Mouse (Mus musculus): Measurements from ENCODE around the gene Gm49318. TPM values are rescaled to one million over a fixed set of nuclear protein-coding genes. Genes with fewer than 3 reads are reported as not detected.

Gene Gm49318
- total RNA-seq, 2 experiments from 2014 or later, result not detected

GRCm38 (mm10) chr9:21988421-21989101, 82.5 kb downstream of the Gm49318 start:
- no peak for ATAC-seq (replicated peaks; ENCODE audit: low FRiP score, poor library complexity, severe bottlenecking)

GRCm38 (mm10) chr9:21987592-21988342, 83.3 kb downstream of the Gm49318 start:
- no peak for ATAC-seq (replicated peaks; ENCODE audit: low FRiP score, poor library complexity, severe bottlenecking)

Other genes starting within 250 kb of the Gm49318 start
- 1.3 TPM in 1 of 2 replicates, not detected in the other for gene Angptl8, start 235.7 kb downstream of the Gm49318 start, total RNA-seq (2015; ENCODE audit: low replicate concordance)
- gene Angptl8, start 235.7 kb downstream of the Gm49318 start, total RNA-seq (2017; ENCODE audit: low replicate concordance), result not detected in 2 replicates
- gene Dock6, start 218.6 kb downstream of the Gm49318 start, total RNA-seq (2015; ENCODE audit: low replicate concordance), result not detected in 2 replicates
- gene Dock6, start 218.6 kb downstream of the Gm49318 start, total RNA-seq (2017; ENCODE audit: low replicate concordance), result not detected in 2 replicates
- 17.1 and 21.5 TPM in 2 replicates for gene Rab3d, start 153.1 kb downstream of the Gm49318 start, total RNA-seq (2015; ENCODE audit: low replicate concordance)
- 11.2 and 13.4 TPM in 2 replicates for gene Rab3d, start 153.1 kb downstream of the Gm49318 start, total RNA-seq (2017; ENCODE audit: low replicate concordance)
- not detected in 2 replicates for gene Ccdc159, start 143.8 kb downstream of the Gm49318 start, total RNA-seq (2015; ENCODE audit: low replicate concordance)
- gene Ccdc159, start 143.8 kb downstream of the Gm49318 start, total RNA-seq (2017; ENCODE audit: low replicate concordance), result not detected in 2 replicates
- 9.8 and 15.7 TPM in 2 replicates for gene Tmem205, start 143.7 kb downstream of the Gm49318 start, total RNA-seq (2015; ENCODE audit: low replicate concordance)
- 1.5 TPM in 2 replicates for gene Tmem205, start 143.7 kb downstream of the Gm49318 start, total RNA-seq (2017; ENCODE audit: low replicate concordance)
- 0.42 TPM in 1 of 2 replicates, not detected in the other for gene Plppr2, start 134.2 kb downstream of the Gm49318 start, total RNA-seq (2015; ENCODE audit: low replicate concordance)
- not detected in 2 replicates for gene Plppr2, start 134.2 kb downstream of the Gm49318 start, total RNA-seq (2017; ENCODE audit: low replicate concordance)
- gene Swsap1, start 115.5 kb downstream of the Gm49318 start, total RNA-seq (2015; ENCODE audit: low replicate concordance), result 0.58 and 1.5 TPM in 2 replicates
- gene Swsap1, start 115.5 kb downstream of the Gm49318 start, total RNA-seq (2017; ENCODE audit: low replicate concordance), result 3.8 and 6.6 TPM in 2 replicates
- 68.1 and 70.3 TPM in 2 replicates for gene Epor, start 107.8 kb downstream of the Gm49318 start, total RNA-seq (2015; ENCODE audit: low replicate concordance)
- gene Epor, start 107.8 kb downstream of the Gm49318 start, total RNA-seq (2017; ENCODE audit: low replicate concordance), result 70.3 and 91.0 TPM in 2 replicates
- not detected in 2 replicates for gene Rgl3, start 81.8 kb downstream of the Gm49318 start, total RNA-seq (2015; ENCODE audit: low replicate concordance)
- not detected in 2 replicates for gene Rgl3, start 81.8 kb downstream of the Gm49318 start, total RNA-seq (2017; ENCODE audit: low replicate concordance)
- gene Ccdc151, start 68.6 kb downstream of the Gm49318 start, total RNA-seq (2015; ENCODE audit: low replicate concordance), result 4.2 TPM in 1 of 2 replicates, not detected in the other
- gene Ccdc151, start 68.6 kb downstream of the Gm49318 start, total RNA-seq (2017; ENCODE audit: low replicate concordance), result 0.84 and 0.85 TPM in 2 replicates
- gene Prkcsh, start 68.5 kb downstream of the Gm49318 start, total RNA-seq (2015; ENCODE audit: low replicate concordance), result 13.1 and 13.4 TPM in 2 replicates
- 20.2 and 25.0 TPM in 2 replicates for gene Prkcsh, start 68.5 kb downstream of the Gm49318 start, total RNA-seq (2017; ENCODE audit: low replicate concordance)
- not detected in 2 replicates for gene Elavl3, start 19.2 kb downstream of the Gm49318 start, total RNA-seq (2015; ENCODE audit: low replicate concordance)
- gene Elavl3, start 19.2 kb downstream of the Gm49318 start, total RNA-seq (2017; ENCODE audit: low replicate concordance), result not detected in 2 replicates
- 1.0 and 4.0 TPM in 2 replicates for gene Zfp653, start 117 bp upstream of the Gm49318 start, total RNA-seq (2015; ENCODE audit: low replicate concordance)
- gene Zfp653, start 117 bp upstream of the Gm49318 start, total RNA-seq (2017; ENCODE audit: low replicate concordance), result 1.6 and 2.8 TPM in 2 replicates
- 1.9 and 3.3 TPM in 2 replicates for gene Ecsit, start 14.2 kb upstream of the Gm49318 start, total RNA-seq (2015; ENCODE audit: low replicate concordance)
- gene Ecsit, start 14.2 kb upstream of the Gm49318 start, total RNA-seq (2017; ENCODE audit: low replicate concordance), result 3.5 and 4.2 TPM in 2 replicates
- gene Cnn1, start 28.0 kb upstream of the Gm49318 start, total RNA-seq (2015; ENCODE audit: low replicate concordance), result not detected in 2 replicates
- not detected in 2 replicates for gene Cnn1, start 28.0 kb upstream of the Gm49318 start, total RNA-seq (2017; ENCODE audit: low replicate concordance)
- gene Elof1, start 45.9 kb upstream of the Gm49318 start, total RNA-seq (2015; ENCODE audit: low replicate concordance), result 28.4 and 30.7 TPM in 2 replicates
- 14.1 and 15.8 TPM in 2 replicates for gene Elof1, start 45.9 kb upstream of the Gm49318 start, total RNA-seq (2017; ENCODE audit: low replicate concordance)
- gene Acp5, start 64.5 kb upstream of the Gm49318 start, total RNA-seq (2015; ENCODE audit: low replicate concordance), result 10.8 and 20.7 TPM in 2 replicates
- 9.8 and 18.1 TPM in 2 replicates for gene Acp5, start 64.5 kb upstream of the Gm49318 start, total RNA-seq (2017; ENCODE audit: low replicate concordance)
- gene Pigyl, start 85.6 kb upstream of the Gm49318 start, total RNA-seq (2015; ENCODE audit: low replicate concordance), result 5.6 and 8.8 TPM in 2 replicates
- gene Pigyl, start 85.6 kb upstream of the Gm49318 start, total RNA-seq (2017; ENCODE audit: low replicate concordance), result 8.2 and 9.3 TPM in 2 replicates
- gene Zfp872, start 116.8 kb upstream of the Gm49318 start, total RNA-seq (2015; ENCODE audit: low replicate concordance), result not detected in 2 replicates
- gene Zfp872, start 116.8 kb upstream of the Gm49318 start, total RNA-seq (2017; ENCODE audit: low replicate concordance), result not detected in 2 replicates
- 6.5 and 25.4 TPM in 2 replicates for gene Zfp809, start 154.5 kb upstream of the Gm49318 start, total RNA-seq (2015; ENCODE audit: low replicate concordance)
- 11.0 and 14.8 TPM in 2 replicates for gene Zfp809, start 154.5 kb upstream of the Gm49318 start, total RNA-seq (2017; ENCODE audit: low replicate concordance)
- 0.96 and 4.0 TPM in 2 replicates for gene Zfp599, start 188.6 kb upstream of the Gm49318 start, total RNA-seq (2015; ENCODE audit: low replicate concordance)
- 0.17 TPM in 1 of 2 replicates, not detected in the other for gene Zfp599, start 188.6 kb upstream of the Gm49318 start, total RNA-seq (2017; ENCODE audit: low replicate concordance)
- 0.63 and 4.0 TPM in 2 replicates for gene Zfp810, start 236.4 kb upstream of the Gm49318 start, total RNA-seq (2015; ENCODE audit: low replicate concordance)
- gene Zfp810, start 236.4 kb upstream of the Gm49318 start, total RNA-seq (2017; ENCODE audit: low replicate concordance), result 0.43 and 3.2 TPM in 2 replicates

Data from erythroblast, adult 5-6 weeks (primary cell).